In the genomic region with DNA sequence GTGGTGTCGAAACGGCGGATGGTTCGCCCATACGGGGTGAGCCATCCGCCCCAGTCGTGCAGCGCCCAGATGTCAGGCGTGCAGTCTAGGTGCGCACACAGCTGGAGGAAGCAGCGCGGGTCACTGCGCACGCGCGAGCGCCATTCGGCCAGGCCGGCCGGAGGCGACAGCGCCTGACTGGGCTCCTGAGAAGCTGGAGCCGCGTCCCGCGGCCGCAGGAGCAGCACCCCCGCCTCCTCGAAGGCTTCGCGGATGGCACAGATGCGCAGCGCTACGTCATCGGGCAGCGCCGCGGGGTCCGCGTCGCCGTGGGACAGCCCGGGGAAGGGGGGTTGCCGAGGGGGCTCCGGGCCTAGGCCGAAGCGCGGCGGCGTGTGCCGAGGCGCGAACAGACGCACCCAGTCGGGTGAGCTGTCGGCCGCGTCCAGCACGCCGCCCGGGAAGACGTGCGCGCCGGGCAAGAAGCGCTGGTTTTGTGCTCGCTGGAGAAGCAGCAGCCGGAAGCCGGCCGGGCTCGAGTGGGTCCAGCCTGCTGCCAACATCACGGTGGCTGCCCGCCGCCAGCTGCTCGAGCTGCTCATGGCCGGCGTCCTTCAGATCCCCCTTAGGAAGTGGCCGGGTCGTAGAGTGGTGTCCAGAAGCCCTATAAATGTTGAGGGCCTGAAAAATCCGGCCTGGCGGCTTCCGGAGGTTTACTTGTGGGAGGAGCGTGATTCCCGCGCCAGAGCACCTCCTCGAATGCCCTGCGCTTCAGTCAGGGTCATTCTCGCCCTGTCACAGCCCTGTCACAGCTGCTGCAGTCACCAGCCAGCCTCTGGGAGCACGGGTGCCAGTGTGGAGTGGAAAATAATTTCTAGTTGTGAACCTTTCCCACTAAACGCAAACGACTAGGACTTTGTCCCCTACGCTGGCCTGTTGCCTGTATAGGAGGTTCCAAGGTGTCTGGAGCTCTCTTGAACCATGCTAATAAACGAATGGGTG, we compare ENCODE assay signal across 8 mouse cellular contexts. TPM values are rescaled to one million over a fixed set of nuclear protein-coding genes. Genes with fewer than 3 reads are reported as not detected.
DNase-seq lines count a peak whose midpoint lies in the region; ATAC-seq lines count a peak whose summit lies in the region.

No protein-coding gene starts in this region.

- ATAC-seq in common myeloid progenitor, adult 5-6 weeks (replicated peaks; ENCODE audit: low read depth, poor library complexity, severe bottlenecking): peak; percentile 59
- peak; percentile 53 for ATAC-seq in megakaryocyte progenitor cell, adult 5-6 weeks (replicated peaks; ENCODE audit: poor library complexity)

- peak; percentile 98 for DNase-seq in ZHBTc4 (ENCODE audit: low read depth, low spot score)
- peak; percentile 68 to 82 for DNase-seq in gastrocnemius, adult 8-10 months (ENCODE audit: low spot score in 2 of 2)
- DNase-seq in induced T-regulatory cell, adult 2 months (ENCODE audit: low read depth): peak; percentile 89
- DNase-seq in left cerebral cortex, adult 9 months (ENCODE audit: low spot score in 2 of 2): peak; percentile 78 to 86
- peak; percentile 89 for DNase-seq in right cerebral cortex, postnatal 14 days
- DNase-seq in urinary bladder, postnatal 36 days (ENCODE audit: low spot score in 2 of 2): peak; percentile 75 to 80

RNA-seq across cellular contexts. Expression of a gene that starts 0.6 kb away (rescaled TPM):
- total RNA-seq in common myeloid progenitor, adult 5-6 weeks (2017): 50.9 and 53.3 TPM in 2 replicates
- total RNA-seq in gastrocnemius, adult 8-10 months (2022): 10 to 100 TPM; 49.2 to 61.5 (median 56.2) TPM
- total RNA-seq in megakaryocyte progenitor cell, adult 5-6 weeks (2015): 120 and 124 TPM in 2 replicates
- 41.1 and 61.3 TPM in 2 replicates for total RNA-seq in megakaryocyte progenitor cell, adult 5-6 weeks (2017)

RNA-seq across cellular contexts. Expression of a gene that starts 18.0 kb away (rescaled TPM):
- total RNA-seq in common myeloid progenitor, adult 5-6 weeks (2017): not detected in 2 replicates
- total RNA-seq in gastrocnemius, adult 8-10 months (2022): not detected
- total RNA-seq in megakaryocyte progenitor cell, adult 5-6 weeks (2015): 0.20 and 0.49 TPM in 2 replicates
- total RNA-seq in megakaryocyte progenitor cell, adult 5-6 weeks (2017): 0.68 TPM in 1 of 2 replicates, not detected in the other

RNA-seq across cellular contexts. Expression of a gene that starts 29.9 kb away (rescaled TPM):
- total RNA-seq in common myeloid progenitor, adult 5-6 weeks (2017): 1.4 and 2.1 TPM in 2 replicates
- under 1 TPM in 2 of 4 experiments, not detected in 2; 0.04 to 0.10 TPM for total RNA-seq in gastrocnemius, adult 8-10 months (2022)
- total RNA-seq in megakaryocyte progenitor cell, adult 5-6 weeks (2015): 0.93 and 1.2 TPM in 2 replicates
- 0.92 and 1.0 TPM in 2 replicates for total RNA-seq in megakaryocyte progenitor cell, adult 5-6 weeks (2017)

RNA-seq across cellular contexts. Expression of a gene that starts 30.5 kb away (rescaled TPM):
- total RNA-seq in common myeloid progenitor, adult 5-6 weeks (2017): 42.0 and 50.0 TPM in 2 replicates
- 10 to 100 TPM in 3 of 4 experiments, 1 to 10 TPM in 1; 9.6 to 12.4 (median 10.4) TPM for total RNA-seq in gastrocnemius, adult 8-10 months (2022)
- 37.5 and 44.2 TPM in 2 replicates for total RNA-seq in megakaryocyte progenitor cell, adult 5-6 weeks (2015)
- total RNA-seq in megakaryocyte progenitor cell, adult 5-6 weeks (2017): 55.8 and 57.1 TPM in 2 replicates

Comparison
In these comparisons a context has a peak if more than half of its experiments do, and no peak if none do; other contexts are left out.
1. Peak in every context shown above with its lines: DNase-seq and ATAC-seq.